Mouse (Mus musculus) lung, postnatal 36 days (tissue): ENCODE measurements around the gene Ddc.

Experiments
- DNase-seq: peaks from one replicate; pipeline ENCODE4 v3.0.0; 2022; ENCODE audit warnings: mixed read lengths

The Ddc gene

DNA sequence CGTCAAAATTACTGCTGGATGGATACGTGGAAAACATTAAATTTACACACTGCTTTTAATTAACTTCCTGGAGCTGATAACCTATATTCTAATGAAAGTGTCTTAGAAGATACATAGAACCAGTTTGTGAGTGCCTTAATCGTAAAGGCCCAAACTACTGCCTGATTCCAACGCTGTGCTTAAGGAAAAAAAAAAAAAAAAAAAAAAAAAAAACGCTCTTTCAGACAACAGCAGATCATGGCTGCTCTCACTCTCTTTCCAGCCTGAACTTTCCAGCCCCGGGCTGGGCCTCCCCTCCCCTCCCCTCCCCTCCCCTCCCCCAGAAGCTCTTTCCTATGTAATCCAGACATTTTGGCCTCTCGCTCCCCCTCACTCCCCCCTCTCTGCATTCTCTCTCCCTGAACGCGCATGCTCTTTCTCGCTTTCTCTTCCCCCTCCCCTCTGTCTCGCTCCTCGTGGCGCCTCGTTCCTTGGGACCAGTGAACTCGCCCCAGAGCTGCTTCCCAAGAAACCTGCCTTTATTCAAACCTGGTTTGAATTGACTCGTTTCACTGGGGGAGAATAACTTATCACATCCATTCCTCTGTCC is 76.5 kb downstream of the Ddc start:
- peak; percentile 30 for DNase-seq

DNA sequence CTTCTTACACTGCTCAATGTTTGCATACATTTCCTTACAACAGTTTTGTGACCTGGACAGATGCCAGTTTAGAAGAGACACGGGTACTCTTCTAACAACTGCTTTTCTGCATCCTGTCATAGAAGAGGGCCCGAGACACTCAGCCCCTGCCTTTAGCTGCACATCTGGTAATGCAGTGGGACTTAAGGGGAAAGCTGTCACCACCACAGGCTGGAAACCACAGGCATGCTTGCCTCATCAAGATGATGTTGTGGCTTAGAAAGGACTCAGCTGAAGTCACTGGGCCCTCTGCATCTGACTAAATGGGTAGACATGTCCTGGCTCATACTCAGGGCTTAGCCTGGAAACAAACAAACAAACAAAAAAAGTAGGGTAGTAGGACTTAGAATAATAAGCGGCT is 77.2 kb downstream of the Ddc start:
- DNase-seq, result no peak

- peak; percentile 94 for DNase-seq
These were observed 77.7 kb downstream of the Ddc start for GRCm38 (mm10) chr11:11820251-11820650.

DNA sequence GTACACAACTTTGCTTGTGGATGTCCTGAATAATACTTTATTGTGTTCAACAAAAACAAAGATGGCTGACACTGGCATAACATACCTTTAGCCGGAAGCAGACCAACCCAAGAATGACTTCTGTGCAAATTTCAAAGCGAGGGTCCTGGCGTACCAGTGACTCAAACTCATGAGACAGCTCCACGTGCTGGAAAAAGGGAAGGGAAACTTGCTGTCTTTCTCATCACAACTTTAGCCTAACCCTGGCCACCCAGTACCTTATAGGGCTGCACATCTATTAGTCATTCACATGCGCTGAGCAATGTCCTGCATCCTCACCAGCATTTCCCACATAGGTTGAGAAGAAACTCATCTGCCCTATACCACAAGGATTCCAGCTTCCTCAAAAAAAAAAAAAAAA is 78.7 kb downstream of the Ddc start:
- no peak for DNase-seq

DNA sequence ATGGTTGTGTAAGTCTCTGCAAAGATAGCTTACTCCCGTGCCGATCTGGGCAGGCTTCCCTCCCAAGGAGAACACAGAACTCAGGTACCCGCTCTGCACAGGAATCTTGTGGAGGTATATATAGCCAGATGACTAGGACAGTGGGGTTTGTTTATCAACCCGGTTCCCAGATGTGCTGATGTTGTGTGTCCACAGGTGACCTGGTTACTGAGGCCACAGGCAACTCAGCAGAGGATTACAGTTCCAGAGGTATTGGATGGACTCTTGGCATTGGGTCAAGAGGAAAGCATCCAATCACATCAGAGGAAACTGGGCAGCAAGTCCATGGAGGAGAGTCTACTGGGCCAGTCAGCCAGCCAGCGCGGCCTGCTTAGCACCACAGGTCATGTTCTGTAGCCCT is 79.1 kb downstream of the Ddc start:
- DNase-seq, result no peak

DNA sequence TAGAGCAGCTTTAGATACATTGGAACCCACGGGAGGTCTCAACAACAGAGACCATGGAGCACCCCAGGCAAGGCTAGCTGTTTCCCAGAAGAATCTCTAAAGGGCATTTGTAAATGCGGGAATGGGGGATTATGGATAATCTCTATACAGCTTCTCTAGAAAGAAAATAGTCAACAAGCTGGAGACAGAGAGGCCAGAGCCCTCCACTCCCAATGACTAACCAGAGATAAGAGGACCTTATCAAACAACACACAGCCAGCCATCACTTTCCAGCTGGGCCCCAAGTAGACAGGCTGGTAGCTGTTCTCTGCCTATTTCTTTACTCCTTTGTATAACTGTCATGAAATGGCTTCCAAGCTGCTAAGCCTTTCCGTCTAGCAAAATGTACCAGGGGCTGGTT is 82.2 kb downstream of the Ddc start:
- DNase-seq, result no peak

DNA sequence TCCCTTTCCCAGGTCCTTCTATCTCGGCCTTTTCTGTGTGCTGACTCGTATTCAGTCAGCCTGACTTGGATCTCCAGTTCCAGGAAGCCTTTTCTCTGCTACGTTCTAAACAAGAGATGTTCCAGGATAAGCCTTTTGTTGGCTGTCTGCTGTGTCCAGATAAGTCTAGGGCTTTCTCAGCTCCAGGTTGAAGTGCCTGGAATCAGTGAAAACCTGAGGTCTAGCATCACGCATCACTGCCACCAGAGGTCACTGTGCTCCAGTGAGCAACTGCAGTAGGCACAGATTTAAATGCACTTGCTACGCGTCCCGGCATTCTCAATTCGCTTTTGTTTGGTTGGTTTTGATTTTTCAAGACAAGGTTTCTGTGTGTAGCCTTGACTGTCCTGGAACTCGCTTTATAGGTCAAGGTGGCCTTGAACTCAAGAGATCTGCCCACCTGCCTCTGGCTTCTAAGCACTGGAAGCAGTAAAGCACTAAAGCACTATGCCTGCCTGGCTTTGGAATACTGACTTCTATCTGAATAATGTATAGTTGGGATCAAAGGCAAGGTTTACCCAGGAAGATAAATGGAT is 86.0 kb downstream of the Ddc start:
- DNase-seq, result peak; percentile 86

- DNase-seq, result no peak
These were observed 88.4 kb downstream of the Ddc start for GRCm38 (mm10) chr11:11809404-11810175.

- peak; percentile 95 for DNase-seq
These were observed 89.0 kb downstream of the Ddc start, which contains the start of gene Fignl1 for GRCm38 (mm10) chr11:11808820-11809403. Gene Fignl1, minus strand, starts transcription at chr11:11808962.

- no peak for DNase-seq
These were observed 89.7 kb downstream of the Ddc start for GRCm38 (mm10) chr11:11808035-11808819.

- DNase-seq, result no peak
These were observed 92.0 kb downstream of the Ddc start for GRCm38 (mm10) chr11:11805951-11806350.

- no peak for DNase-seq
These were observed 93.5 kb downstream of the Ddc start for GRCm38 (mm10) chr11:11804421-11804820.

GRCm38 (mm10) chr11:11801067-11801466 is 96.9 kb downstream of the Ddc start:
- DNase-seq, result no peak

DNA sequence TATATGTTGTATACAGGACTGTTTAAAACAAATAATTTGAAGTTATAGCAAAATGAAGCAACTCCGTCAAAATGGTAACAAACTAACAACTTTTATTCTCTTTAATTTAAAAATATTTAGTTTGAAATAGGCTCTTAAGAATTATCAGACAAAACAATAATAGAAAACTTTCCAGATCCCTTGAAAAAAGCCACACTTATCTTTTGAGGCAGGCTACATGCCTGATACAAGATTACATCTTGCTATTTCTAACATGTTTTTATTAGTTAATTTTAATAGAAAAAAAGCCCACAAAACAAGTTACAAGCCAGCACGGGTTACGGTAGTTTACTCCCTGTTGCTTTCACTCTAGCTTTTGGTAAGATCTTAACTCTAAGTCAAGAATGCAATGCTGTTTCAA is 97.6 kb downstream of the Ddc start:
- no peak for DNase-seq

DNA sequence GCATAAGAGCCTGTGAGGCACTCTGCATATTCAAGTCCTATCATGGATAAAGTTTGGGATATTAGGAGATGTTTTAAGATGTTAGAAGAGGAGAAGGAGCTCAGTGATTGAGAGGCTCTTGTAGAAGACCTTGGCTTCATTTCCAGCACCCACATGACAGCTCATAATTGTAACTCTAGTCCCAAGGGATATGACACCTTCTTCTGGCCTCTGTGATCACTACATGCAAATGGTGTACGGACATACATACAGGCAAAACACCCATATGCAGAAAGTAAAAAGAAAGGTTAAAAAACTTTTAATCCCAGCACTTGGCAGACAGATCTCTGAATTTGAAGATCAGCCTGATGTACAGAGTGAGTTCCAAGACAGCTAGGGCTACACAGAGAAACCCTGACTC is 99.3 kb downstream of the Ddc start:
- DNase-seq, result no peak

GRCm38 (mm10) chr11:11794626-11795025 is 103.3 kb downstream of the Ddc start:
- DNase-seq, result no peak

DNA sequence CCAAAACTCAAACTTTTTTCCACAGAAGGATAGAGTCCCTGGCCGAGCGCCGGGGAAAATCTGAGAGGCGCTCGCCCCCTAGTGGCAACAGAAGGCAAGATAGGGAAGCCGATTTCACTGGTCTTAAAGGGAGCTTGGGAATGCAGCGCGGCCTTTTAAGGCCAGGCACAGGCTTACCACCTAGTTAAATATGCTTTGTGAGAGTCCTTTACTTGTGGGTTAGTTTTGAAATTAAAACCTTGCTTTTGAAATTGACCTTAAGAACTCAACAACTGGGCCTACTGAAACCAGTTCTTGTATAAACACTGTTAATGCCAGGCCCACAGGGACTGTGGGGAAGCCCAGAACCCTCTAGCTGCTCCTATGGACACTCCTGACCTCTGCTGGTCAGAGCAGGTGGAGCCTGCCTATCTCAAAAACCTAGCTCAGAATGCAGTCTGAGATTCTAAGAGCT is 109.4 kb downstream of the Ddc start:
- DNase-seq, result peak; percentile 88

DNA sequence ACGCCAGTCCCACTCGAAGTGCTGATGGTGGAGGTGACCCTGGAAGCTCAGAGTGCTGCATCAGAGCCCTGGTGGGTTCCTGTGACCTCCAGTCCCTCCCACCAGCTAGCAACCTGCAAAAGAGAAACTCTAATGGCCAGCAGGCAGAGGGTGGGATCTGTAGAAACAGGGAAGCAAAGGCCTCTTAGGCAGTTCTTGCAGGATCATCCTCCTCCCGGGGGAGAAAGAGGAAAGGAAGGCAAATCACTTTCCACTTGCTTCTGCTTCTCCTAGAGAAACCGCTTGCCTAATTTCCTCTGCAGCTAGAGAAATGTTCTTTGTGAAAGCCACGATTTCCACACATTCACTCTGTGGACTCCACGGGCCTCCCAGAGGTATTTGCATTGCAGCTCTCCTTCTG is 112.5 kb downstream of the Ddc start:
- peak; percentile 38 for DNase-seq

DNA sequence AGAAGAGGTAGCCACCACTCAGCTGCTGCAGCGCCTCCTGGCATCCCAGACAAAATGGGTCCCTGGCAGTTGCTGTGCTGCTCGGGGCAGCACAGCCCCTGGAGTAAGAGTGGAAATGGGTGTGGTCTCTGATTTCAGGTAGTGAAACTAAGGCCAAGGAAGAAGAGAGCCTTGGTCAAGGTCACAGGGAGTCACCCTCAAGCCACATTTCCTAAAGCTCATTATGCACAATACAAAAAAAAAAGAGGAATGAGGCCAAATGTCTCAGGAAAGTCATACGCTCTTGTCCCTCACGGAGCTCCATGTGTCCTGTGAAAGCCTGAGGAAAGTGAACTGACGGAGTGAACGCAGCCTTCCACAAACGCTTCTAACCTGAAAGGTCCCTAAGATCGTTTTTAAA is 116.2 kb downstream of the Ddc start:
- no peak for DNase-seq

DNA sequence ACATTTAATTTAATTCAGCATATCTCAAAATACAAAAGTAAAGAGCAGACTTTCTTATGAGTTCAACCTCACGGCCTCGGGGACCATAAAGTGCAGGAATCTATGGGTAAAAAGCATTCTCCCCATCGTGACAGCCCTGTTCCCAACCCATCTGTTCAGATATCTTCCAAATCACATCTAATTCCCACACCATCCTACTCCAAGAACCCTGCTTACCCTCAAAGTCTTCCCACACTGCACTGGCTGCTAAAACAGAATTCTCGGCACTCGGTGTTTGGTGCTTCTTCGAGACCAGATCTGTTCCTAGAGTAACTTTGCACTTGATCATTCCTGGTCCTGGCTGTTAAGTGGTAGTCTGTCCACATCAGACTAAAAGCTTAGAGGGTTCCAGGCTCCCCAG is 119.6 kb downstream of the Ddc start:
- no peak for DNase-seq

GRCm38 (mm10) chr11:11777796-11778195 is 120.1 kb downstream of the Ddc start:
- no peak for DNase-seq

DNA sequence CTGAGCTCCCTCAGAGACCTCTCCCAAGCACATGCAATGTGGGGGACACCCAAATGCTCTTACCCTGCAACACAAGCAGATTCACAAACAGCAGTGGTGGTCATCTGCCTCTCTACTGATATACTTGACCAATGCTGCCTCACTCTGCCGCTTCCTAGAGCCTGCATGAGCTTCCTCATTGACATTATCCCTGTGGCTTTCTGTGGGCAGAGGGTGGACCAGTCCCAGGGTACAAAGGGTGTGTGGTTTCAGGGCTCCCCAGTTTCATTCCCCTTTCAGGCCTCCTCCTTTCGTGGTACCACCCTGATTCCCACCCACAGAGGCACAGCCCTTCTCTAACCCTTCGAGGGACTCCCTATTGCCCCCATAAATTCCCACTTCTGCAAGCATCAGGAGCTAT is 120.7 kb downstream of the Ddc start:
- DNase-seq, result peak; percentile 22

DNA sequence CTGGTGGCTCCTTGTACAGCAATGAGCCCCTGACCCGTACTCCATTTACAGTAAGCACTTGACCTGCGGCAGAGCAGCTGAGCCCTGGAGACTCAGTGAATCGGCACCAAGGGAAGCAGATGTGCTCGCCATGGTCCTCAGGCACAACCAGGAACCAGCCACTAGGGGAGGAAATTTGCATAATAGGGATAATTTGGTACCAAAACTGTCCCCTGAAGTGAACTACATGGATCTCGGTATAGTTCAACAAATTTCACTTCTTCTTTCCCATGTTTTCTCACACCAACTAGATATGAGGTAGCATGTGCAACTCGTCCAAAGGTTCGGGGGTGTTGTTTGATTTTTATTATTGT is 121.1 kb downstream of the Ddc start:
- no peak for DNase-seq
